Mouse (Mus musculus) cerebellum, adult 2 months (tissue): ENCODE measurements around the gene Zfp655.

Source experiments
- CTCF ChIP-seq: fragments of 200-500 bp; IDR thresholded peaks from 2 replicates; pipeline ENCODE4 v1.5.1; 2011; ENCODE audit warnings: low read depth, mild to moderate bottlenecking, control low read depth, low read length, moderate library complexity, borderline replicate concordance; ENCODE audit not compliant: insufficient read depth
- POLR2A ChIP-seq: fragments of 200-500 bp; IDR thresholded peaks from 2 replicates; pipeline ENCODE4 v1.6.1; 2011; ENCODE audit warnings: low read length, control low read depth, borderline replicate concordance; ENCODE audit not compliant: insufficient read depth

GRCm38 (mm10) chr5:145217746-145218145, 13.8 kb upstream of the Zfp655 start:
- TF ChIP-seq CTCF (no peak), POLR2A (no peak)
